Mouse (Mus musculus) brain, embryonic 18.5 days (tissue): ENCODE data around the gene Rasgrp2.

Source experiments
- DNase-seq: peaks from one replicate; pipeline ENCODE4 v3.0.0-alpha.2; 2012; ENCODE audit warnings: low read depth, low spot score

The Rasgrp2 gene

DNA sequence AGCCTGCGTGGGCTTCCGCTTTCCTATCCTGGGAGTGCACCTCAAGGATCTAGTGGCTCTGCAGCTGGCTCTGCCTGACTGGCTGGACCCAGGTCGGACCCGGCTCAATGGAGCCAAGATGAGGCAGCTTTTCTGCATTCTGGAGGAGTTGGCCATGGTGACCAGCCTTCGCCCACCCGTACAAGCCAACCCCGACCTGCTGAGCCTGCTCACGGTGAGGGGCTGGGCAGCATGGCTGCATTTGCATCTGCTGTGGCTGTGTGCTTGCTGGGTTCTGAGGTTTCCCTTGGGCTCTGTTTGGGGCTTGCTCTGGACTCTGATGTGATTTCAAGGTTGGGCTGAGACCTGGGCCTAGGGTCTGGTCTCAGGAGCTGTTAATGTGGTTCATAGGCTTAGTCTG is 8.0 kb downstream of the Rasgrp2 start:
- DNase-seq, result no peak

DNA sequence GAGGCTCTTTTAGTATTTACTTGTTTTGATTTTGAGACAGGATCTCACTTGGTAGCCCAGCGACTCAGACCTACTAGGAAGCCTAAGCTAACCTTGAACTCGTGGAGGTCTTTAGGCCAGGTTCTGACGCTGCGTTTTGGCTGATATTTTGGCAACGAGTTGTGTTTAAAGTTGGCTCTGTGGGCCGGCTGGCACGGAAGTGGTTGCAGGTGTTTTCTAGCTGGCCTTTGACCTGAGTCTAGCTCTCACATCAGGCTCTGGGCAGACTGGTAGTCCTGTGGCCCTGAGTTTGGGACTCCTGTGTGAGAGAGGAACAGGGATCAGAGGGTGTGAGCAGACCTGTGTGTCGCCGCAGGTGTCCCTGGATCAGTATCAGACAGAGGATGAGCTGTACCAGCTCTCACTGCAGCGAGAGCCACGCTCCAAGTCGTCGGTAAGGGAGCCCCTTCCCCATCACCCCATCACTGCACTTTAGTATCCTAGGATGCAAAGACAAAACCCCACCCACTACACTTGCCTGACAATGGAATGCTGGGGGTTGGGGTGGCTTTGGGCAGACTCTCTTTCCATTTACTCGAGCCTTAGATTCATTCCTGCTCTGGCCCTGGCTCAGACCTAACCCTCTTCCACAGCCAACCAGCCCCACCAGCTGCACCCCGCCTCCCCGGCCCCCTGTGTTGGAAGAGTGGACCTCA is 8.8 kb downstream of the Rasgrp2 start:
- DNase-seq, result no peak

DNA sequence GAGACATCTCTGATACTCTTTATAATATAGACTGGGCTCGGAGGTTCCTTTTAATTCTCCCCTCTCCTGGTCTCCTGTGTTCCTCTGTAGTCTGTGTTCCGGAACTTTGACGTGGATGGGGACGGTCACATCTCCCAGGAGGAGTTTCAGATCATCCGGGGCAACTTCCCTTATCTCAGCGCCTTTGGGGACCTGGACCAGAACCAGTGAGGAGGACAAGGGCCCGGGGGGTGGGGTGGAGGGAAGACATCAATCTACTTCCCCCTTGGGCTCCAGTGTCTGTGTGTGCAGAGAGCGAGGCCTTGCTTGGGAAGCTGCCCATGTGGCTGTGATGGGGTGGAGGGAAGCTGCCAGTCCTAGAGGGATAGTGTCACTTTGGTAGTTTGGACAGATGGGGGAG is 9.6 kb downstream of the Rasgrp2 start:
- DNase-seq, result no peak

DNA sequence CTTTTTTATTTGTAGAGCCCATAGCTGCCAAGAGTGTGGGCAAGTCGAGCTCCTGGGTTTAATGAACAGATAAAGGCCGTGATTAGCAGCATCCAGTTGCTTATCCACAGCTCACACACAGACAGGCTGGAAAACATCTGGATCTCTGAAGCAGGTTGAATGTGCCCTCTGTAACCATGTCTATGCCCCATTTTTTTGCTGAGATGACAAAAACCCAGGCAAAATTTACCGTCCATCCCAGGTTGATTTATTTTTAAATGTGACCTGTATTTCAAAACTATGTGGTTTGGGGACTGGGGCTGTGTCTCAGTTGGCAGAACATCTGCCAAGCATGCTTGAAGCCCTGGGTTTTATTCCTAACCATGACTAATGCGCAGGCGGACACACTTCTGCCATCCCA is 10.0 kb downstream of the Rasgrp2 start:
- no peak for DNase-seq

DNA sequence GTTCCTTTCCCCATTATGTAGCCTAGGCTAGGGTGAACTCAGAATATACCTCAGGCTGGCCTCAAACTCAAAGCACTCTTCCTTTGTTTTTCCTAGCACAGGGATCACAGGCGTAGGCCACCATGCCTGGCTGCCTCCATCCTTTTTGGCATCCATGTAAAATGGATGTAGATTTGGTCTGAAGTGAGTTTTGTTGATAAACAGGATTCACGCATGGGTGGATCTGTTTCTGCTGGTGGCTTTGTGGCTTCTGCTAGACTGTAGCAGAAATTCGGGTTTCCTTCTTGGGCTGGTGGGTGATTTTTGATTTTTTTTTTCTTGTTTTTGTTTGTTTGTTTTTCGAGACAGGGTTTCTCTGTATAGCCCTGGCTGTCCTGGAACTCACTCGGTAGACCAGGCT is 10.8 kb downstream of the Rasgrp2 start:
- no peak for DNase-seq

DNA sequence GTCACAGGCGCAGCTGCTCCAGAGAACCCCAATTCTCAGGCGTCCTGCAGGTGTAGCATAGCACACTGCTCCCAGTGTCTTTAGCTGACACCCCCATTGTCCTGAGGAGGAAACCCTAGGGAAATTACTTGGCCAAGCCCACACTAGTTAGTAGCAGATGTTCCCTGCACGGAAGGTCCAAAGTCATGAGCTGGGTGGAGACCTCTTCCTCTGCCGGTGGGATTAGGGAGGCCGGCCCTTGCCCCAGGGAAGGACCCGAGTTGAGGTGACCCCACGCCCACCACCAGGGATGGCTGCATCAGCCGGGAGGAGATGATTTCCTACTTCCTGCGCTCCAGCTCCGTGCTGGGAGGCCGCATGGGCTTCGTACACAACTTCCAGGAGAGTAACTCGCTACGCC is 13.7 kb downstream of the Rasgrp2 start:
- no peak for DNase-seq

DNA sequence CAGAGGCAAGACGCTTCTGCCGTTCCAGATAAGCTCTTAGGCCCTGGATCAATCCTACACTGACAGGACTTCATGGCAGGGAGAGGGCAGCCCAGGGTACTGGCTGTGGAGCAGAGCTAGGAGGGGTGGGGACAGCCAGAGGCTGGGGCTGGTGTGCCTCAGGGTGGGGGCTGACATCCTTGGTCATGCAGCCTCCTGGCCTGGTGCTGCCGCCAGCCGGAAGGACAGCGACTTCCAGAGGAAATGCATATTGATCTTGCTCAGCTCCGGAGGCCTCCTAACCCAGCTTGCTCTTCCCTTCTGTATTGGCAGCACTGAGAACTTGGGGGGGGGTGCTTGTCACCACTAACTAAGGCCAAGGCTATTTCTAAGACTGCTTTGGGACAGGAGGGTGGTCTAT is 16.3 kb downstream of the Rasgrp2 start:
- no peak for DNase-seq

DNA sequence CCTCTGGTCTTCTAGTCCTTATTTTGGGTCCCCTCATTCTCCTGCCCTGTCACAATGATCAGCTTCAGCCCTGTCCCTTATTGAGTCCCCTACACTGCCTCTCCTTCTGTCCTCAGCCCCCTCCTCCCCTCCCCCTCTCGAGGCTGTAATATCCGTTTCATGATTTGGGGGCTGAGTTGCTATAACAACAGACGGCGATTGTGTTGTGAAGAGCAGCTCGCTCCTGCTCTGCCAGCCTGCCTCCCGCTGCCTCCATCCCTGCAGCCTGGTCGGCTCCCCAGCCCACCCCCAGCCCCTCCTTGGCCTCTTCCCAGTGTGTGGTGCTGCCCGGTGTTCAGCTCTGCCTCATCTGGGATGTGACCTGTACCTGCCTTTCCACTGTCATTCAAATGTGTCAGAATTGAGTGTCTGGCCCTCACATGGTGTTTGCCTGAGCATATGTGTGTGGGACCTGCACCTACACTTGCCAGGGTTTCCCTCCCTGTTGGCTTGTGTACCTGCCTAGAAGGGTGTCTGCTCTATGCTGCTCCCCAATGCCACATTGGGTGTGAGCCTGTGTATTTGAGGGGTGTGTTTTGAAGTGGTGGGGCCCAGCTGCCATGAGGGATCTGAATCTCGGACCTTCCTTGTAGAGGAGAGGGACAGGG is 17.1 kb downstream of the Rasgrp2 start:
- peak; percentile 74 for DNase-seq

DNA sequence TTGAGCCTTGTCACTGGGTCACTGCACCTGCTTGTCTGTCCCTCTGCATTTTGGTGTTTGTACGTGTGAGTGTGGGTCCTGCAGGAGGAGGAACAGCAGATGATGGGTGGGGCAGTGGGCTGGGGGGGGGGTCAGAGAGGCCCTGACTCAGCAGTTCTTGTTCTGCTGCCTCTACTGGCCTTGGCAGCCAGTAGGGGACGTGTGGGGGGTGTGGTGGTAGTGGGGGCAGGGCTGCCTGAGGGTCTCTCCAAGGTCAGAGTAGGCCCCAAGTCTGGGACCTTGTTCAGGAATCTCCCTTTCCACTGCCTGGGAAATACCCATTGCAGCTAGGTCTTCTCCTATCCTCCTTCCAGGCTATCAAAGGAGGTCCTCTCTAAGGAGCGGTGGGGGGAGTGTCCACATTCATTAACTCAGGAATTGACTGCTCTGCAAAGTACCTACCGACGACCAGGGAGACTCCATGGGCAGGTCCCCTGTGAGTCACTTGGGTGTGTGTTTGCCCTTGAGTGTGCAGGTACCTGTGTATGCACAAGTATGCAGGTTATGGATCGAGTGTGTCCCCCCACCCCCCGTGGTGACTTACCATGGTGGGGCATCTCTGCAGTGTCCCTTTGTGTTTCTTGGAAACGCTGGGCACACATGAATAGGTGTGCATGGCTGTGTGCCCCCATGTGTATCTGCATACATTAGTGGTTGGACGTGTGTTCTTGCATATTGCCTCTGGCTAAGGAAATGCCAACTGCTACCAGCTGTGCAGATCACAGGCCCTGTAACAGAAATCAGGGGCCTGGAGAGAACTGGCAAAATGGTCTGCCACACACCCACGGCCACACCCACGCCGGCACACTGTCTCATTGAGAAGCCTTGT is 18.0 kb downstream of the Rasgrp2 start:
- no peak for DNase-seq

DNA sequence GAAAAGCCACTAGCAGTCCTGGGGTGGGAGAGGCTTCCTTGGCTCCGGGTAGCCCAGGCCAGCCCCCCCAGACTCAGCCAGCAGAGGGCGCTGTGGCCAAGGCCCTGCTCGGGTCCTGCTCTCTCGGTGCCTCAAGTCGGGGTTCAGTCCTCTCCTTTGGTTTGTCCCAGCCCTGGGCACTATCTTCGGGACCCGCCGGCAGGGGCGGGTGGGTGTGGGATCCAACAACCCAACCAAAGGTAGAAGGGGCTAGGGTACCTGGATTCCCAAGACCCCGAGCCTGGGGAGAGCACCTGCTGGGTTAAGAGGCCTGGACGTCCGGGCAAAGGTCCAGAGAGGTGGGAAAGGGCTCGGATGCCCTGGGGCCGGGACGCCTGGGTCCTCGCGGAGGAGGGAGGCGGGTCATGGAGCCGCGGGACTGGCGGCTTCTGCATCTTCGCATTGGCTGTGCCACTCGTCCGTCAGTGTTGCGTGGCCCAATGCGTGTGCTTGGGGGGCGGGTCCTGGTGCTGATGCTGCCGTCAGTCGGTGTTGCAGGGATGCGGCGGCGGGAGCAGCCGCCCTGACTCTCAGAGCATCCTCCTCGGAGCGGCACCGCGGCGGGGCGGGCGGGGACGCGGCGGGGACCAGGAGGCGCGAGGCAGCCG is 19.2 kb downstream of the Rasgrp2 start, which contains the start of gene Nrxn2:
Nrxn2 (plus strand) TSS at position 499 of the 647 bp plus-strand sequence.
- peak; percentile 93 for DNase-seq

DNA sequence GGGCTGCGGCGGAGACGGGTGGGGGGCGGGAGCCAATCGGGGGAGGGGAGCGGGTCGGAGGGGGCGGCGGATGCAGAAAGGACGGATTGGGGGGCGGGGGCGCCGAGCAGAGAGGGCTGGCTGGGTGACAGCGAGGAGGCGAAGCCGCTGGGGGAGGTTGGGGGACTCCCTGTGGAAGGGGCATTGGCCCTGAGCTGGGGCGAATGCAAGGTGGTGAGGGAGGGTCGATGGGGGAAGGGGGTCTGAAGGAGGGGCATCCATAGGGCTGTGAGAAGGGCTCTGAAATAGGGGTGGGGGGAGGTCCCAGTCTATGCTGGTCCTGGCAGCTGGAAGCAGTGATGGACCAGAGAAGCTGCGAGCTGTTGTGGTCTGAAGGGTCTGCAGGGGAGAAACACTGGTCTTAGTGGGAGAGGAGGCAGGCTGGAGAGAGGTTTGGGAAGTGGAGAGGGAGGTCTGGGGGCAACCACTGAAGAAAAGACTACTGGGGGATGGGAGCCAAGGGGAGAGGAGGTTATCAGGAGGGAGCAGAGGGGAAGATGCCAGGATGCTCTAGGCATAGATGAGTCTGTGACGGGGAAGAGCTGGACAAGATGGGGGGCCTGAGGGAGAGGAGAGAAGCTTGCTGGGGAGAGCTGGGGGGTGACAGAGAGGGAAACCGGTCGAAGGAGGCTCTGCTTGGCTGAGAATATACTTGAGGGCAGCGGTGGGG is 20.0 kb downstream of the Rasgrp2 start:
- no peak for DNase-seq

DNA sequence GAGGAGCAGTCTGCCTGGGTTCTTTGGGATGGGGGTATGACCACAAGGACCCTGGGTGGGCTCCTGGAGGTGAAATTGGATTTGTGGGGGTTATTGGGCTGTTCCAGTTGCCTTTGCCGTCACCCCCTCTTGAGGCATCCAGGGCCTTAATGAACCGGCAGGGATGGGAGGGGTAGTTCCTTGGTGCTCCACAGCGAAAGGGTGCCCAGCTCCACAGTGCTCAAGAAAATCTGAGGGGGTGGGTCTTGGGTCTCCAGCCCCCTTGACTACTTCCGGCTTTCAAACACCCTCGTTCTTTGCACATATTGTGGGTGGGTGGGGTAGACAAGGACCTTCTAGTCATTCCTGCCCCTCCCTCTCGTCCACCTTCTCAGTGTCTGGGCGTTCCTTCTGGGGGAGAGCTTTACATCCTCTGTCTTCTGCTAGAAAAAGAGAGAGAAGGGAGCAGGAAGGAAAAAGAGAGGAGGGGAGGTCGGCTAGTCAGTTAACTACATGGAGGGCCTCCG is 20.7 kb downstream of the Rasgrp2 start:
- DNase-seq, result no peak

DNA sequence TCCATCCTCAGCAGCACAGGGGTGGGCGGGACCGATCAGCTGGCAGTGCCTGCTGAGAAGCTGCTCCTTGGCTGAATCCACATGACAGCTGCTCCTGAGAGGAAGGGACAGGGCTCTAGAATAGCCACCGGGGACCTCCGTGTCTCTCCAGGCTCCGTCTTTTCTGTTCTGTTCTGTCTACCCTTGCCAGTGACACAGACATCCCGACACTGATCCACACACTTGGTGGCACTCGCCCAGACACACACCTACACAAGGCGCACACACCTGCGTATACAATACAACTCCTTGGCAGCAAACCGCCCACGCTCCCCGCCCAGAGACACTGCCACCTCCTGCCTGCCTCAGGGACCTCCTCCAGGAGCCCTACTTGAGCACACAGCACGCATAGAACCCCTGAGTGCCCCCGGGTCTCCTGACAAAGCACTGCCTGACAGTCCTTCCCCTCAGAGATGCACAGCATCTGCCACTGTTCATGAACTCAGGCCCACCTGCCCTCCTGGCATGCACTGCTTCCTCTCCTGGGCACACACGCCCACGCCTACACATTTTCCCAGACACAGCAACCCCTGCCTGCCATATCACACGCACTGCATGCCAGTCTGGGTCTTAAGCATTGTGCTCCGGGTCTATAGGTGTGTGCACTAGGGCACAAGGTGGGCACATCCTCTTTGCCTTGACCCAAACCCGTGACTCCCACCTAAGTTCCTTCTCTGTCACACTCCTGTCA is 21.5 kb downstream of the Rasgrp2 start:
- DNase-seq, result no peak

DNA sequence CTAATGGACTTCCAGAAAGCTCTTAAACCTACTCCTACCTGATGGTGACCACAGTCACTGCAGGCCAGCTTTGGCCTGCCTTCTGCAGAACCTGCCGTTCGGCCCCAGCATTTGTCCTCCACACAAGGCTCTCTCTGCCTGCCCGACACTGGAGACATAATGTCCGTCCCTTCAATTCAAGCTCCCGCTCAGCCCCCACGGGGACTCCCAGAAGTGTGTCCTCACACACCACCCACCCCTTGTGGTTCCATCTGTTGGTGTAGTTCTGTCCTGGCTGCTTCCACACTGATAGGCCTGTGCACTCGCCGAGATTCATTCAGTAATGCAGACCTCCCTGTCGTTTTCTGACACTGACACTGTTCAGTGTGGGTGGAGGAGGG is 22.1 kb downstream of the Rasgrp2 start:
- DNase-seq, result no peak

DNA sequence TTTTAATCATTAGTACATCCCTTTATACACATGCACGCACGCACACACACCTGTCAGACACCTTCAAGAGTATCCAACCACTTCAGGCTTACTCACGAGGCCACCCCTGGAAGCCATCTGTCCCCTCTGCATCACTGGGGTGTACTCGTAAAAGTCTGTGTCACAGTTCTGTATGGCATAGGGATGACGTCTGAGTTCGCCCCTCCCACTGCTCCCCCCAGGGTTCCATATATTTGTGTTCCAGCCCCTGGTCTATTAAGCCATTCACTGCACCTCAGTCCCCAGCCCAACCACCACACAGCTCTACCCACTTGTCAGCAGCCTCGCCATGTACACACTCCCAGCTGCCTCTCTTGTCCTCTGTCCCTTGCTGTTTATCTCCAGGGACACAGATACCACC is 22.9 kb downstream of the Rasgrp2 start:
- no peak for DNase-seq

DNA sequence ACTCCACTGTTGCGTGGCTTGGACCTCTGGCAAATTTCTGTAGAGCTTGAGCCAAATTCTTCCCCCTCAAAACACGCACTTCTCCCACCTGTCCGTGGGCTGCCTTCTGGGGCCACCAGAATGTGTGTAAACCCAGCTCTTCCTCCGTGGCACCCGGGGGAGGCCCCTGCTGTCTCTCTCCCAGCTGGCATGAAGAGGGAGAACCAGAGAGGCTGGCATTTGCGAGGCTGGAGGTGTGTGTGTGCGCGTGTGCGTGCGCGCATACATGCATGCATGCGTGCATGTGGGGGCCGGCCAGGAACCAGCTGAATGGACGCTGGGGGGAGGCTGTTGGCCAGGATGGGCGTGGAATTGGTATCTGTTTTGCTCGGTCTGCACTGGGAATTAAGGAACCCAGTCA is 24.1 kb downstream of the Rasgrp2 start:
- DNase-seq, result no peak

DNA sequence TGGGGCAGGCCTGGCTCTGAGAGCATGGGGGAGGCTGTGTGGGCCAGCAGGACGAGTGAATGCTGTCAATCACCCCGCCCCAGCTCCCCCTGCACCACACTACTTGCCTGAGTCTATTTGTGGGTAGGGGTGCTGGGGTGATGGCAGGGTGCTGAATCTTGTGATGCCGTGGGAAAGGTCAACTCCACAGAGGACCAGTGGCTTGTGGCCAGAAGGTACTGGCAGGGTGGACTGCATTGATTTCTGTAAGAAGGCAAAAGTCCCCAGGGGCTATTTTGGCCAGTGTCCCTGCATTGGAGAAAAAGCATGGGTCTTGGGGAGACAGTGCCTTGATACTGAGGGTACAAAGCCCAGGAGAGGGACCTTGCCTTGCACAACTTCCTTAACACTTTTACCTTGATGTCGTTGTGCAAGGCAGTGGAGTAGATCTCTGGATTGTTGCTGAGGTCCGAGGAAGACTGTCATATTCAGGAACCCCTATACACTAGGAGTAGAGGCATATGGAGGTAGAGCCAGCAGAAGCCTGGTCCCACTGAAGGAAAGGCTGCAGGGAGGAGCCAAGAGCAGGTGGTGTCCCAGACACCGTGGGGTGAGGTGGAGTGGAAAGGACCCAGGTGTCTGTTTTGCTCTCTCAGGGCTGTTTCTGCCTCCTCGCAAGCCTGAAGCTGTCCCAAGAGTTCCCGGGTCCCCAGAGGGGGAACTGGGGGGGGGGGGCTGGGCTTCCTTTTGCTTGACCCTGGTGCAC is 25.2 kb downstream of the Rasgrp2 start:
- no peak for DNase-seq

DNA sequence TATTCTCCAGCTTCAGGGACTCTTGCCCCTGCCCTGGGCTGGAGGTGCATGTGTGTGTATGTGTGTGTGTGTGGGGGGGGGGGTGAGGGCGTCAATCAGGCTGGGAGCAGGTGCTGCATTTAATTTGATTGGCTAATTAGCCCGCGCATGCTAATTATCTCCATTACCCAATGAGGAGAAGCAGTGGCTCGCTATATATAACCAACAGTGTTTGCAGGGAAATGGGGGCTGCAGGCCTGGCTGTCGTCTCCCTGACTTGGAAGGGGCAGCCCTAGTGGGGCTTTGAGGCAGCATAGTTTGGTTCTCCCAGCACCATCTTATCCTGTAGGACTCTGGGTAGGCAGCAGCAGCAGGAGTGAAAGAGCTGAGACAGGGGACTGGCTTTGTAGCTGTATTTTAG is 26.5 kb downstream of the Rasgrp2 start:
- no peak for DNase-seq

DNA sequence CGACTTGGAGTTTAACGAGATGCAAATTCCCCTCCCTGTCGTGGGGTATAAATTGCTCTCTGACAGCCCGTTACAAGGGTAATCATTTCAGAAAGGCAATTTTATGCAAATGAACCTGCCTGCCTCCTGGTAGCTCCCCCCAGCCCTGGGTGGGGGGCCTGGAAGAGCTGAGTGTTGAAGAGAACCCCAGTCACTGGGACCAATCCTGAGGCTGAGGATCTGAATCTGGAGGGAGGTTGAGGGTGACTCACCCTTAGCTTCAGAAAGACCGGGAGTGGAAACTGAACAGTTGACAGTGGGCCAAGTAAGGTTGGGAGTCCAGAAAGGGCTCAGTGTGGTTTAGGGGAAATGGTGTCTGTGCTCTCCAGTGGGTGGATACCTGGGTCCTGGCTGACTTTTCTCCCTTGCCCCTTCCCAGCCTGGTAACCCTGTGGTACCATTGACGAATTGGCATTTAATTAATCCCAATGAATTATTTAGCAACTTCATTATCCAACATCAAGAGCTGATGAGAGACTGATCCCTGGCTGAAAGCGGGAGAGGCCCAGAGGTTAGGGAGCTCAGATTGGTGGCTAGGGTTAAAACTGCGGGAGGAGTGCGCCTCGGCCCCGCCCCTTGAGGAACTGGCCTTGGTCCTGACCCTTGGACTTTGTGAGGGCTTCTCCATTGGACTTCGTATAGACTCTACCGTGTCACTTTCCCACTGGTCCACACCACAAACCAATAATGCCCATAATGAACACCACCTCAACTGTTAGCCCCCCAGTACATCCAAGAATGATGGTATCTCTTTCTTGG is 27.8 kb downstream of the Rasgrp2 start:
- DNase-seq, result no peak
